Mouse (Mus musculus) bone marrow, adult 2 months (tissue): ENCODE measurements at regions not wholly inside any gene's neighbourhood (a gene's known extent, or its start where the extent isn't known, plus 50 kb on each side); places are given as distances from the start of the nearest gene placed in this dataset.

Source experiments
- H3K27ac ChIP-seq: fragments of 200-500 bp; 2 replicates; pipeline ENCODE4 v1.5.1; 2012; ENCODE audit warnings: low read depth, mild to moderate bottlenecking, control low read depth, inconsistent platforms, low read length; ENCODE audit not compliant: control insufficient read depth, poor library complexity, insufficient read depth
- H3K4me1 ChIP-seq: fragments of 200-500 bp; 2 replicates; pipeline ENCODE4 v1.6.1; 2011; ENCODE audit warnings: low read length; ENCODE audit not compliant: control insufficient read depth, insufficient read depth
- H3K4me3 ChIP-seq: fragments of 200-500 bp; replicated peaks from 2 replicates; pipeline ENCODE3; 2011; ENCODE audit warnings: mild to moderate bottlenecking, low read depth, low read length, control low read depth; ENCODE audit not compliant: control insufficient read depth
- CTCF ChIP-seq: fragments of 200-500 bp; IDR thresholded peaks from 2 replicates; pipeline ENCODE4 v1.5.1; 2011; ENCODE audit warnings: low read length, control low read depth; ENCODE audit not compliant: control insufficient read depth, insufficient read depth
- POLR2A ChIP-seq: fragments of 200-500 bp; IDR thresholded peaks from 2 replicates; pipeline ENCODE4 v1.6.1; 2011; ENCODE audit warnings: low read depth, mild to moderate bottlenecking, control low read depth, low read length, borderline replicate concordance; ENCODE audit not compliant: control insufficient read depth
- WGBS: fragments of 180-500 bp; shearing (Covaris S2); methylation state at CpG from one replicate; pipeline ENCODE4 v1.1.7; 2018; 5-methylcytosine and 5-hydroxymethylcytosine counted together

GRCm38 (mm10) chr17:68057264-68057663, 53.3 kb upstream of the Arhgap28 start:
- TF ChIP-seq POLR2A (no peak), CTCF (no peak)
- 37% methylated on average over 3 of the region's 3 CpGs for WGBS
- H3K27ac ChIP-seq, result no peak overlapping the region

DNA sequence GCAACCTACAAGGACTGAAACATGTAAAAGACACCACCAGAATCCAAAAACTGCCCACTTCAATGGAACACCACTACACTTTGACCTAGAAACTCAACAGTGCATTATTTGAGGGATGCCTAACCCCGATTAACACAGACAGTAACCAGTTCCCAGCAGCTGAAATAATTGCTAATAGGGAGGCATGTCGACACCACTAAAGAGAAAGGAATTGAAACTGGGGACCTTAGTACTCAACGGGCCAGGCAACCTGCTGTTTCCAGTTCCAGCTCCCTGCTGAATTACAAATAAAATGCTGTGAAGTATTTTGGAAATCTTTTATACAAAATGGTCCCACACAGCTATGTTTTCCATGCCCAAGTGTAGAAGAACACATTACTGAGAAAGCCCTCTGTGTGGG, 56.5 kb upstream of the Arhgap28 start:
- H3K4me3 ChIP-seq, result no peak overlapping the region
- H3K4me1 ChIP-seq, result no peaks in the 10 kb centered on the region
- no peak for TF ChIP-seq CTCF
- no peak for TF ChIP-seq POLR2A
- H3K27ac ChIP-seq, result no peak overlapping the region
- WGBS, result 71% methylated on average over 3 of the region's 3 CpGs

More at GRCm38 (mm10) chr17:68057264-68057663, 53.3 kb upstream of the Arhgap28 start:
- Histone ChIP-seq H3K4me1 (no peaks in the 10 kb centered on the region), H3K4me3 (no peak overlapping the region)

GRCm38 (mm10) chr17:68065751-68066150, 61.8 kb upstream of the Arhgap28 start:
- H3K4me3 ChIP-seq, result no peak overlapping the region
- WGBS, result 85% methylated on average over 9 of the region's 9 CpGs
- TF ChIP-seq POLR2A, result no peak
- no peak overlapping the region for H3K27ac ChIP-seq
- H3K4me1 ChIP-seq, result no peaks in the 10 kb centered on the region

- WGBS, result 64% methylated on average over 2 of the region's 2 CpGs
- Histone ChIP-seq H3K4me1 (no peaks in the 10 kb centered on the region), H3K4me3 (no peak overlapping the region), H3K27ac (no peak overlapping the region)
- TF ChIP-seq CTCF (no peak), POLR2A (no peak)
Measured at GRCm38 (mm10) chr17:68066204-68066603, 62.3 kb upstream of the Arhgap28 start.

DNA sequence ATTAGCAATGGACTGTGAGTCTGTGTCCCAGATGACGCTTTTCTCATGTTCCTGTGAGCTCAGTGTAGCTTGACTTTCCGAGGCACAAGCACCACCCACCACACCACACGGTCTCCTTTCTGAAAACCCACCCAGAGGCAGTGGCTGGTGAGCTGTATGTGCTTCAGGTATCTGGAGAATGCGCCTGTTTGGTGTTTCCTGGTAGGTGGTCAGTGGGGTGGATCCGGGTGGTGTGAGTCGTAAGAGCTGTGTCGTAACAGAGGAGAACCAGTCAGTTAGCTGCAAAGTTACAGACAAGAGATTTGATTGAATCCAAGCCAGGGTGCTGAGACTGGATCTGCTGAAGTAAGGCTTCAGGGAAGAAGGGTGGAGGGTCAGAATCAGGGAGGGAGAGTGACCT, 65.1 kb upstream of the Arhgap28 start:
- WGBS, result 68% methylated on average over 7 of the region's 7 CpGs
- H3K4me1 ChIP-seq, result no peaks in the 10 kb centered on the region
- no peak for TF ChIP-seq CTCF
- no peak for TF ChIP-seq POLR2A
- H3K27ac ChIP-seq, result no peak overlapping the region
- H3K4me3 ChIP-seq, result no peak overlapping the region

- Histone ChIP-seq H3K4me3 (no peak overlapping the region), H3K27ac (no peak overlapping the region), H3K4me1 (no peaks in the 10 kb centered on the region)
- 74% methylated on average over 5 of the region's 5 CpGs for WGBS
- TF ChIP-seq CTCF (no peak), POLR2A (no peak)
Measured at GRCm38 (mm10) chr17:68069484-68069883, 65.6 kb upstream of the Arhgap28 start.

DNA sequence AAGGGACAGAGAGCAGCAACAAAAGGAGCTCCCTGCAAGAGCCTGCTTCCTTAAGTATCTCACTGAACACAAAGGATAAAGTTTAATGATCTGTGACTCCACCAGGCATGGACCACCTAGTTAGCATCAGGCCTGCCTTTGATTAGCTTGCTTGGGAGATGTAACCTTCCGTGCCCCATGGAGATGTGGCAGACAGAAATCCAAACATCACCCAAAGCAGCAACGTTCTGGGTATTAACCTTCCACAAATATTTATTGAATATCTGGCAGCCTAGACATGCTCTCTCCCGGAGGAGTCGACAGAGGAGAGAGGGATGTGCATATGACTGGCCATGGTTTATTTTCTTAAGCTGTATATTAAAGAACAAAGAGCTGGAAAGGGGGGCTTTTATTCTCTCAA, 67.6 kb upstream of the Arhgap28 start:
- no peaks in the 10 kb centered on the region for H3K4me1 ChIP-seq
- no peak overlapping the region for H3K27ac ChIP-seq
- no peak overlapping the region for H3K4me3 ChIP-seq
- TF ChIP-seq POLR2A (no peak), CTCF (no peak)
- WGBS, result 63% methylated on average over 4 of the region's 4 CpGs

GRCm38 (mm10) chr17:68075712-68076111, 71.8 kb upstream of the Arhgap28 start:
- TF ChIP-seq CTCF (no peak), POLR2A (no peak)
- WGBS, result 78% methylated on average over 2 of the region's 2 CpGs
- no peaks in the 10 kb centered on the region for H3K4me1 ChIP-seq
- no peak overlapping the region for H3K4me3 ChIP-seq
- H3K27ac ChIP-seq, result no peak overlapping the region

- 80% methylated on average over 3 of the region's 3 CpGs for WGBS
Measured at GRCm38 (mm10) chr17:68078709-68079108, 74.8 kb upstream of the Arhgap28 start.

More at GRCm38 (mm10) chr17:68078709-68079108, 74.8 kb upstream of the Arhgap28 start:
- Histone ChIP-seq H3K4me1 (no peaks in the 10 kb centered on the region), H3K4me3 (no peak overlapping the region), H3K27ac (no peak overlapping the region)
- TF ChIP-seq POLR2A, result no peak
- TF ChIP-seq CTCF, result no peak
